Mouse (Mus musculus): ENCODE measurements around the gene Clasrp. TPM values are rescaled to one million over a fixed set of nuclear protein-coding genes. Genes with fewer than 3 reads are reported as not detected.

The Clasrp gene
- 56.3 and 60.1 TPM in 2 replicates for polyA plus RNA-seq (2012; rRNA removed)

GRCm38 (mm10) chr7:19603849-19604605 is at the start of gene Clasrp:
Gene Clasrp, minus strand, starts transcription at chr7:19604486.
- no peak for DNase-seq (ENCODE audit: low read depth)

DNA sequence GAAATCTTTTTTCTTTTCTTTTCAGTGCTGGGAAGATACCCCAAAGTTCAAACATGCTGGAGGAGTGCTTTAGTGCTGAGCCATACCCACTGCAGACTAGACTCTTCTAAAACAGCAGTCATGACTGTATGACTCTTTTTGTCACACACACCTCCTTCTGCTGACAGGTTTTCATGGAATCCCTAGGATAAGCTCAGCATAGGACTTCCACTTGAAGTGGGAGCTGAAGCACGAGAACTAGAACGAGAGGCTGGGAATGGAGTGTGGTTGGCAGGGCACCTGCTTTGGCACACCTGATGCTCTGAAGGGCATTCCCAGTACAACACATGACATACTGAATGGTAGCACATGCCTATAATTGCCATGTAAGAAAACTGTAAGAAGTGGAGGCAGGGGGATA is 48.3 kb upstream of the Clasrp start:
- no peak for DNase-seq (ENCODE audit: low read depth)

DNA sequence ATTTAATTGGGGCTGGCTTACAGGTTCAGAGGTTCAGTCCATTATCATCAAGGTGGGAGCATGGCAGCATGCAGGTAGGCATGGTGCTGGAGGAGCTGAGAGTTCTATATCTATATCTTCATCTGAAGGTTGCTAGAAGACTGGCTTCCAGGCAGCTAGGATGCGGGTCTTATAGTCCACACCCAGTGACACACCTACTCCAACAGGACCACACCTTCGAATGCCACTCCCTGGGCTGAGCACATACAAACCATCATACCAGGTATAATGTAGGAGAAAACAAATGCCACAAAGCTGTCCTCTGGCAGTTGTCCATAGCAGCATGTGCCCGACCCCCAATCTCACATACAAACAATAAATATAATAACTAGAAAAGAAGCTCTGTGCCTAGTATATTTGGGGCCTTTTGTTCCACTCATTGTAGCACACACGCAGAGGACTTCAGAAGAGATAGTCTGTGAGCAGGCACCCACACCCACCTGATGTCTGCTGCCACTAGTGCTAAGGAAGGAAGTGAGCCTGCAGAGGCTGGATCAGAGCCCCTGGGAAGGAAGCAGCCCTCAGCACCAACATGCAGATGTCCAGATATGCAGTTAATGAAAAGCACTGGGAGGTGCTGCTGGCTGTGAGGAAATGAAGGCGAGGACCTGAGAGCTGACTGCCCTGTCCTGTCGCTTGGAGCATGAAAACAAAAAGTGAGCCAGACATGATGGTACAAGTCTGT is 46.9 kb upstream of the Clasrp start:
- DNase-seq (ENCODE audit: low read depth), result no peak

GRCm38 (mm10) chr7:19641223-19641622 is 36.9 kb upstream of the Clasrp start:
- no peak for DNase-seq (ENCODE audit: low read depth)

DNA sequence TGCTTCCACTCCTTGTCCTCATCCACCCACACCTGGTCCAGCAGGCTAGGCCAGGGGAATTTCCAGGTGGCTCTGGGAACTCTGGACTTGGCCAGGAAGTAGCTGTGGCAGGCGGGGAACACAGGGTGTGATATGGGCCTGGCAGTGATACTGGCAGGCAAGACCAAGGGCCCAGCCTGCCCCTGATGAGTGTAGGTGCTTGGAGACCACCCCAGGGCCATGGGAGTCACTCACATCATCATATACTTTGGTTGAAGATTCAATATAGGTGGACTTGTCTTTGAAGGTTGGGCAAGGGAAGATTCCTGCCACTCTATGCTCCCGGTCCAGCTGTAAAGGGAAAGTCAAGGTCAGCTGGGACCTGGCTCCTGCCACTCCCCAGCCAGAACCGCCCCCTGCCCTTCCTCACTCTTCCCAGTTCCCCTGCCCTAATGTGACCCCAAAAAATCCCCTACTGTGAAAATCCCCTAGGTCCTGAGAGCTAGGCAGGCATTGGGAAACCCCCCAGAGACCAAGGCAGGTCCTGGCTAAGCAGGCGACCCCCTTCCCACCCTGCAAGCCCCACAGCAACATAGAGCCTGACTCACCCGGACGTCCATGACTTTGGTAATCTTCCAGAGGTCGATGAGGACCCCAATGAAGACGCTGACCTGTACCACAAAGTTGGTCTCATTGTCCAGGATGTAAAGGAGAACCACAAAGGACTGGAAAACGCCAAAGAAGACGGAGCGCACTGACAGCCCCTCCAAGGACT is 31.0 kb upstream of the Clasrp start:
- DNase-seq (ENCODE audit: low read depth), result no peak

DNA sequence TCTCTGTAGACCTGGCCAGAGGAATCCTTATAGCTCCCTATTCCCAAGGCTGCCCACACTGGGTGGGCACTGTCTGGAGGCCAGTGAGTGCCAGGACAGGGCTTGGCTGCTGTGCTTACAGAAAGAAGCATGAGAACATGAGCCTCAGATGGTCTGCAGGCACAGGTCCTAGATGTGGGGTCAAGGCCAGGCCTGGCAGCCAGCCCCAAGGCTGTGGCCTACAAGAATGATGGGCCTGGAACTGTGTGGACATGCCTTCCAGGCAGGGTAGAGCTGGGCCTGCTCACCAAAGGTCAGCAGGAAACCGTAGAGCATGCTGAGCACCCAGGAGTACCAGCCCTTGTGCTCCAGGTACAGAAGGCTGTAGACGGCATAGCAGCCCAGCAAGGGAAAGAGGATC is 30.3 kb upstream of the Clasrp start:
- DNase-seq (ENCODE audit: low read depth), result no peak

DNA sequence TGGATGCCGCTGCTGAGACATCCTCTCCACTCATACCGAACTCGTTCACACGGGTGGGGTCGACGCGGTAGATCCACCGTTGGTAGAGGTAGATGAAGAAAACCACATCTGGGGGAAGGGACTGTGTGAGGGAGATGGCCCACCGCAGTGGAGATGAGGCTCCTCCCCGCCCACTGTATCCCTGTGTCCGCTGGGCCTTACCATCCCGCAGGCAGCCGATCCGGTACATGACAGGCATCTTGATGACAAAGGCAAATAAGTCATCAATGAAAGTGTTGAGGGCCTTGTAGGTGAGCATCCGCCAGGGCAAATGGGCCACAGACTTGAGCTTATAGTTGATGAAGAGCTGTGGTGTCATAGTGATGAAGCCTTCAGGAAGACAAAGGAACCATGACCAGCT is 29.6 kb upstream of the Clasrp start:
- no peak for DNase-seq (ENCODE audit: low read depth)

DNA sequence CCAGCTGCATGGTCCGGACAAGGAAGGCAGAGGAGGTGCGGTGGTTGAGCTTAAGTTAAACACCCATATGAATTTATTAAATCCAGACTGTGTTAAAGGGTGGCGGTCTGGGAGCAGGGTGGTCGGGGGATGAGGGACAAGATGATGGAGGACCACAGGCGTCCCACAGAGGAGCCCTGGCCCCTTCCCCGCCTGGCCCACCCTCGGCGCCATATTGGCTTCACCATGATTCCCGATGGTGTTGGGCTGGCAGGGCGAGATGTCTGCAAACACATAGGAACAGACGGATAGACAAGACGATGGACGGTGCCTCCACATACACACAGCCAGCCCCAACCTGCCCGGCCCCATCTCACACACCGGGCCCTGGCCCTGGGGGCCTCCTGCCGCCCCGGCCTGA is 28.9 kb upstream of the Clasrp start:
- DNase-seq (ENCODE audit: low read depth), result no peak

GRCm38 (mm10) chr7:19632720-19633119 is 28.4 kb upstream of the Clasrp start:
- DNase-seq (ENCODE audit: low read depth), result no peak

DNA sequence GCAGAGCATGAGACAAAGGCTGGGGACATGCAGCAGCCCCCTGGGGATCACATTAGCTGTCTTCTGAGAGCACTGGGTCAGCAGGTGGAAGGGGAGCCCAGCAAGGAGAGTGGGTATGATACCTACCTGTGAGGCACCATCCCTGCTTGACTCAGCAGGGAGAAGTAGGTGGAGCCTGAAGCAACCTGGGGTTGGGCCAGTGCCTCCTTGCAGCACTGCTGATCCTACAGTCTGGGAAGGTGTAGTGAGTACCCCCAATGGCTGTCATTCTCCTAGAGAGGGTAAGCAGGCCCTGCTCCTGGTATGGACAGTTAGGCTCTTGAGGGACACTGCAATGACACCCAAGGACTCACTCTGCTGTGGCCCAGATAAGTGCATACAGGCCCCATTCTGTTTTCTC is 28.0 kb upstream of the Clasrp start:
- DNase-seq (ENCODE audit: low read depth), result no peak

GRCm38 (mm10) chr7:19629361-19629734 is 25.1 kb upstream of the Clasrp start, which contains the start of gene Relb:
Gene Relb, minus strand, starts transcription at chr7:19629438.
- DNase-seq (ENCODE audit: low read depth), result no peak

GRCm38 (mm10) chr7:19628536-19629360 is 24.5 kb upstream of the Clasrp start:
- peak; percentile 75 for DNase-seq (ENCODE audit: low read depth)

DNA sequence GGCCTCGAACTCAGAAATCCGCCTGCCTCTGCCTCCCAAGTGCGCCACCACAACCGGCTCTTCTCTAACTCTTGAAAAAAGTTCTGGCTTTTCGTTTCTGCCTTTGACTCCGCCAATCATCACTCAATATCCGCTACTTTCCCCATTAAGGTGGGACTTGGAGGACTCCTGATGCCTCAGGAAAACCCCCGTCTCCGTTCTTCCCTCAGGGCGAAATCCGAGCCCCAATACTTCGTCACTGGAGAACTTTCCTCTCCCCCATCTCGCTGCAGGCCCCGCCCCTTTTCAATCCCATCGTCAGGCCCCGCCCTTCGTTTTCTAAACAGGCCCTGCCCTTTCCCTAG is 23.9 kb upstream of the Clasrp start:
- no peak for DNase-seq (ENCODE audit: low read depth)

- no peak for DNase-seq (ENCODE audit: low read depth)
These were observed 23.4 kb upstream of the Clasrp start for GRCm38 (mm10) chr7:19627721-19628120.

DNA sequence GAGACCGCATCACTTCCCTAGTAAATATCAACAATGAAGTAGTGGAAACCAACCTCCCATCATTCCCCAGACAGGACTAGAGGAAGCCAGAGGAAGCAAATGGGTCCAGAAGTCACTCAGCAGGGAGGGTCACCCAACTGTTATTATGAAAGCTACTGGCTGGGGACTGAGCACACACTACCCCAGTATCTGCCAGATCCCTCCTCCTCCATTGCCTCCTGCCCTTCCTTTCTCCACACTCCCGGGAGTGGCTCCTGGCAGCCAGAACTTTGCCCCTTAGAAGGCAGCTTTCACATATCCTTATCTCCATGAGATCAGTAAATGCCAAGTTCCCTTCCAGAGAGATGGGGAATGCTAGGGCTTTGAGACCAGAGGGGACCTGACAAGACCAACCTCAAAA is 19.1 kb upstream of the Clasrp start:
- DNase-seq (ENCODE audit: low read depth), result no peak

- no peak for DNase-seq (ENCODE audit: low read depth)
These were observed 18.0 kb upstream of the Clasrp start for GRCm38 (mm10) chr7:19622241-19622640.

GRCm38 (mm10) chr7:19620811-19621210 is 16.5 kb upstream of the Clasrp start:
- DNase-seq (ENCODE audit: low read depth), result no peak

GRCm38 (mm10) chr7:19619004-19619801 is 14.9 kb upstream of the Clasrp start:
- no peak for DNase-seq (ENCODE audit: low read depth)

- DNase-seq (ENCODE audit: low read depth), result no peak
These were observed 10.8 kb upstream of the Clasrp start for GRCm38 (mm10) chr7:19615036-19615577.

DNA sequence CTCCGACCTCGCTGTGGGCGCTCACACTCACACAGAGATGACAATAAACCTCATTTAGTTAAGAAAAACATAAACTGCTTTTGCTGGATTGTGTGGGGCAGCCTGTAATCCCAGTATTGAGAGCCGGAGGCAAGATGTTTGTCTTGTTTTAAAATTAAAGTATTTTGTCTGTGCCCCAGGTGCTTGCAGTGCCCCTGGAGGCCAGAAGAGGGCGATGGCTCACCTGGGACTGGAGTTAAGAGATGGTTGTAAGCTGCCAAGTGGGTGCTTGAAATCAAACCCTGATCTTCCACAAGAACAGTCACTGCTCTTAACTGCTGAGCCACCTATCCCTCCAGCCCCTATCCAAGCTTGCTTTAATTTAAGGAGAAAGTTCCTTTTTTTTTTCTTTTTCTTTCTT is 6.7 kb upstream of the Clasrp start:
- no peak for DNase-seq (ENCODE audit: low read depth)
